Mouse (Mus musculus) heart, postnatal 25 days (tissue): ENCODE data around the gene Efna2. TPM values are rescaled to one million over a fixed set of nuclear protein-coding genes. Genes with fewer than 3 reads are reported as not detected.

Experiments used
- DNase-seq: peaks from one replicate; pipeline ENCODE4 v3.0.0; 2022; ENCODE audit warnings: low spot score
- intact Hi-C: fragments of 180-260 bp; cut with DNase I; formaldehyde crosslinking; loops from one replicate; pipeline ENCODE4 v1.15.1; 2025
- total RNA-seq, 2 experiments: library from RNA; stranded (reverse); gene quantifications; 2 replicates each; pipeline ENCODE4 v1.2.3; 2021

The Efna2 gene
- total RNA-seq, 2 experiments from 2014 or later: 0.91 to 1.1 TPM

DNA sequence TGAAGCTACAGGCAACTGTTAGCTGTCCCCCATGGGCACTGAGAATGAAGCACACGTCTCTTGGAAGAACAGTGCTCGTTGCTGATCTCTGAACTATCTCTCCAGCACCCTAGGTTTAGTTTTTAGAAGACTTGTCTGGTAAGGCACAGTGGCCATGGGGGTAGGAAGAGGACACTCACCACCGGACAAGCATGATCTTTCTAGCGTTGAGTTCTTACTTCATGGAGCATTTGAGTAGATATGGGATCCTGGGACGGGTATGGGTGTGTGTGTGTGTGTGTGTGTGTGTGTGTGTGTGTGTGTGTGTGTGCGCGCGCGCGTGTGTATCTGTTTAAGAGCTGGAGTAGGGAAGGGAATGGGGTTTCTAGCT lies 38.6 kb upstream of the Efna2 start, which contains the start of gene Cbarp:
Cbarp (minus strand) TSS at position 170 of the 370 bp plus-strand sequence.
- intact Hi-C loops: loop anchor here (2.0 to 10.0 kb wide), 2 partner anchors 178 to 286 kb away; partner anchors contain the start of gene Ptbp1

DNA sequence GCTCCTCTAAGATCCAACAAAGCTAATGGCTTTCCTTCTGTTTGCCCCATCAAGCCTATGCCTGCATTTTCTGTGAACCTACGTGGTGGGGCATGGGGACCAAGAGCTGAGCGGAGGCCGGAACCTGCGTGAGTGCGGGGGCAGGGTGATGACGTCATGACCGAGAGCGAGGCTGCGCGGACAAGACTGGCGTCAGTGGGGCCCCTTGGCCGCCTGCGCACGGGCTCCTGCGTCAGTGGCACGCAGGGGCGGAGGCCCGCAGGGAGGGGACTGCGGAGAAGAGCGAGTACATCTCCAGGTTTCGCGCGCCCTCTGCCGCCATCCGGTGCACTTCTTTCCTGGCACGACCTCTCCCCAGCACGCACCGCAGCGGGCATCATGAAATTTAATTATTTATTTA lies 38.0 kb upstream of the Efna2 start:
- peak; percentile 96 for DNase-seq
- intact Hi-C loops: loop anchor here (2.0 to 10.0 kb wide), 2 partner anchors 178 to 286 kb away; partner anchors contain the start of gene Ptbp1

More for the DNA sequence above, 38.6 kb upstream of the Efna2 start, which contains the start of gene Cbarp:
- no peak for DNase-seq

DNA sequence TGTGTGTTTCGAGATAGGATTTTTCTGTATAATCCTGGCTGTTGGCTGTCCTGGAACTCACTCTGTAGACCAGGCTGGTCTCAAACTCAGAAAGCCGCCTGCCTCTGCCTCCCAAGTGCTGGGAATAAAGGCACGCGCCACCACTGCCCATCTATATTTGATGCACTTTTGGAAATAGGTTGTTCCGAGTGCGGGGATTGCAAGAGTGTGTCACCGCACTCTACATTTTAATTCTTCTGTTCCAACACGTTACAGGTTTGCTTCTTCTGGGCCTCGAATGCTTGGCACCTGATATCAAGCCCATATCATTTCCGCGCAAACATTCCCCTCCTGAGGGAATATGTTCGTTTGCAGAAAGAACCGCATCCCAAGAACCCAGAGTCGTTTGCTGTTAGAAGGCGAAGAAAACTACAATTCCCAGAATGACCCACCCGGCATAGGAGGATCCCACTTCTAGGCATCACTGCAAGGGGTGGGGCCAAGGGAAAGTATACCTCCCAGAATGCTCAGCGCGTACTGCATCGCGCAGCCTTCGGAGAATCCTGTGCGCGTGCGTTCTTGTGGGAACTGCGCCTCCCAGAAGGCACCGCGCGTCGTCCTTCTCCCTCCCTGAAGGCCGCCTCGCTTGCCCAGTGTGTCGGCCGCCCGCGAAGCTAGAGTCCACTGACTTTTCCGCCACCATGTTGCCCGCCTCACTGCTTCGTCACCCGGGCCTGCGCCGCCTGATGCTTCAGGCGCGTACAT lies 37.3 kb upstream of the Efna2 start:
- intact Hi-C loops: loop anchor here (2.0 to 10.0 kb wide), 3 partner anchors 25 to 287 kb away; partner anchors contain the start of gene Ptbp1
- DNase-seq: peak; percentile 92

DNA sequence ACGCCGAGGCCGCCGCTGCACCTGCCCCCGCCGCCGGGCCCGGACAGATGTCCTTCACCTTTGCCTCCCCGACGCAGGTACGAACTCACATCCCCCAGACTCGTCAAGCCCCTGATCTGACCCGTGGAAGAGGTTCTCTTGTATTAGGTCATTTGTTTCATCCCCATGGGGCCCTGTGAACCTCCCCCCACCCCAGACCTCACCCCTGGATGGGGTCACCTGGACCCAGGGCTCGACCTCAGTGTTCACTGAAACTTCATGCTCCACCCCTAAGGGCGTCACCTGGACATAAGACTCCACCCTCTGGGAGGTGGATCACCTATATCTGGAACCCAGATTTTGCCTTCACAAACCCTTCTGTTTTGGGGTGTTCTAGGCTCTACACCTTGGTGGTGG lies 36.8 kb upstream of the Efna2 start:
- no peak for DNase-seq
- intact Hi-C loops: loop anchor here (2.0 to 10.0 kb wide), 2 partner anchors 26 to 288 kb away; partner anchors contain the start of gene Ptbp1

DNA sequence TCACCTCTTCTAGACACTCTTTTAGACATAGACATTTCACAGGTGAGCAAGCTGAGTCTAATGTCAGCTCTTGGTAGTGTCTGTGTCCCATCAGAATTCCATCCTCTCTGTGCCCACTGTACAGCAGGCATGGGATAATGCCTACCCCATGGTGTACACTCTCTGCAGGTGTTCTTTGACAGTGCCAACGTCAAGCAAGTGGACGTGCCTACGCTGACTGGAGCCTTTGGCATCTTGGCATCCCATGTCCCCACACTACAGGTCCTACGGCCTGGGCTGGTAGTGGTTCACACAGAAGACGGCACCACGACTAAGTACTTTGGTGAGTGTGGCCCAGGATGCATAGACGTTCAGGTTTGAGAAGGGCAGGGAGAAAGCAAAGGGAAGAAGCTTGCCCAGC lies 35.6 kb upstream of the Efna2 start:
- DNase-seq: no peak
- intact Hi-C loops: loop anchor here (2.0 to 10.0 kb wide), 2 partner anchors 27 to 289 kb away; partner anchors contain the start of gene Ptbp1

DNA sequence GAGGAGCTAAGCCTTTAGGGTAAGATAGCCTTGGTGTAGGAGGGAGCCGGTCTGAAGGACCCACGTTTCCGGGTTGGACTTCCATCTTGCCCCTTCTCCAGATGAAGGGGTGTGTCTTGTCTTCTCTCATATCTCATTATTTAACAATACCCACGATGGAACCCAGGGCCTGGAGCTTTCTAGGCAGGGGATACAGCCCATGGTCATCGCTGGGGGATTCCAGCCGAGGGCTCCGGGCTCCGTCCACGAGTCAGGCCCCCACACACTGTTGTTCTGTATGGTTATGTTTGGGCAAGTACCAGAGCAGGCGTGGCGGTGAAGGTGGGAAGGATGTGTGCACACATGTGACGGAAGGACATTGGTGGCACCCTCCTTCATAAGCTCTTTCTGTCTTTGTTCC lies 35.1 kb upstream of the Efna2 start:
- no peak for DNase-seq
- intact Hi-C loops: loop anchor here (10.0 kb wide), 1 partner anchor 289 kb away; the partner anchor contains the start of gene Ptbp1

DNA sequence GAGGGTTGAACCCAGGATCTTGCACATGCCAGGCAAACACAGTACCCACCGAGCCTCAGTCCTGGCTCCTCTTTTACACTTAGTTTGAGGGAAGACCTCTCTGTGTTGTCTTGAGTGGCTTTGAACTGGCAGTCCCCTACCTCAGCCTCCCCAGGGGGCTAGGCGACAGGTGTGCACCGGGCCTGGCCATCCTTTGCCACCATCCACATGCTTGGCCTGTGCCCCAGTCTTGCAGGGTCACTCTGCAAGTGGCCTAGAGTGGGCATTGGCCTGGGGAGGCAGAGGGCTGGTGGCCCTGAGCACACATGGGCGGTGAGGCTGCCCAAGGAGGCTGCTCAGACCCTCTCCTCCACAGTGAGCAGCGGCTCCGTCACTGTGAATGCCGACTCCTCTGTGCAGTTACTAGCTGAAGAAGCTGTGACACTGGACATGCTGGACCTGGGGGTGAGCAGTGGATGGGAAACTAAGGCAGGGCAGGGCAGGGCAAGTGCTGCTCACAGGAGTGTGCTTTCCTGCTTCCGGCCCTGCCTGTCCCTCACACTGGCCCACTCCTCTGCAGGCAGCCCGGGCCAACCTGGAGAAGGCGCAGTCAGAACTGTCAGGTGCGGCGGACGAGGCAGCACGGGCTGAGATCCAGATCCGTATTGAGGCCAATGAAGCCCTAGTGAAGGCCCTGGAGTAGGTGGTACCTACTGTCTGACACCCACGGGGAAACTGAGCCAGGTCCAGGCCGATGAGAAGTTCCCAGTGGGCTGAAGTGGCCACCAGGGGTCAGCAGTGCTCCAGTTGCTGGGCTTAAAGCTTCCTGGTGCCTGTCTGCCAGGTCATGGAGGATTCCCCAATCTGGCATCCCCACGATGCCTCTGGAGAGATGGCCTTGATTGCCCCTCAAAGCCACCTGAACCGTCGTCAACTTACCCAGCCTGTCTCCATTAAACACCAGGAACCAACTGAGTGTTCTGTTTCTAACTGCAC lies 34.1 kb upstream of the Efna2 start:
- DNase-seq: peak; percentile 55
- intact Hi-C loops: loop anchor here (1.0 to 10.0 kb wide), 2 partner anchors 20 to 290 kb away; partner anchors contain the start of genes Cirbp and Ptbp1

DNA sequence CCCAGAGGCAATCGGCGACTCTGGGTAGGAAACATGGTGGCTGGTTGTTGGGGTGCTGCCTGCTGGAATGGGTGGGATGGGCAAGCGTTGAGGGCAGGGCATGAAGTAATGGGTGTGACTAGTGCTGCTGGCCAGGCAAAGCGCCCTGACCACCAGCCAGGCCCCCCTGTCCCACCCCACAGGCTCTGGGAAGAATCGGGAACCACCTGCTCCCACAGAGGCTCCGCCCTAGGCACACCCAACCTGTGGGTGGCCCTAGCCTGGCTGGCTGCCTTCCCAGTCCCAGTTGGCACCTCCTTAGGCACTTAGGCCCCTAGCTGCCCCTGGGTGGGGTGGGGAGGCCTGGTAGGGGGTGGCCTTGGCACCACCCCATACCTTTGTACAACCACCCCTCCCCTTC lies 33.4 kb upstream of the Efna2 start:
- intact Hi-C loops: loop anchor here (1.0 to 10.0 kb wide), 2 partner anchors 19 to 291 kb away; partner anchors contain the start of genes Cirbp and Ptbp1
- DNase-seq: peak; percentile 50

DNA sequence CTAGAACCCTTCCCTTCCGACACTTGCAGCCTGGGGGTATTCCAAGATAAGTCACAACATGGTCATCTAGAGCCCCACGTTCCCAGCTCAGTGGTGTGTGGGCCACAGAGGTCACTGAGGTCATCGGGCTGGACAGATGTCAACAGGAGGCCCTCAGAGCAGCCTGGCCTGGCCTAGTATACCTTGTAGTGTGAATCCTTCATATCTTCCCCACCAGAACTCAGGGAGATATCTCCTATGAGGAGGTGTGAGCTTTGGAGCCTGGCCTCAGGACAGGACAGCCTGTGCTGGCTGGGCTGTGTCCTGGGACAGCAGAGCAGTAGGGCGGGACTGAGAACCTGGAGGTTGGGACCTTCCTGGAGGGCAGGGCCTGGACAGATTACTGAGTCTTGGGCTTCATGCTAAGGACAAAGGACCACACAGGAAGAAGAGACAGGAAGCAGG lies 32.7 kb upstream of the Efna2 start:
- intact Hi-C loops: loop anchor here (10.0 kb wide), 1 partner anchor 292 kb away; the partner anchor contains the start of gene Ptbp1
- peak; percentile 47 for DNase-seq

DNA sequence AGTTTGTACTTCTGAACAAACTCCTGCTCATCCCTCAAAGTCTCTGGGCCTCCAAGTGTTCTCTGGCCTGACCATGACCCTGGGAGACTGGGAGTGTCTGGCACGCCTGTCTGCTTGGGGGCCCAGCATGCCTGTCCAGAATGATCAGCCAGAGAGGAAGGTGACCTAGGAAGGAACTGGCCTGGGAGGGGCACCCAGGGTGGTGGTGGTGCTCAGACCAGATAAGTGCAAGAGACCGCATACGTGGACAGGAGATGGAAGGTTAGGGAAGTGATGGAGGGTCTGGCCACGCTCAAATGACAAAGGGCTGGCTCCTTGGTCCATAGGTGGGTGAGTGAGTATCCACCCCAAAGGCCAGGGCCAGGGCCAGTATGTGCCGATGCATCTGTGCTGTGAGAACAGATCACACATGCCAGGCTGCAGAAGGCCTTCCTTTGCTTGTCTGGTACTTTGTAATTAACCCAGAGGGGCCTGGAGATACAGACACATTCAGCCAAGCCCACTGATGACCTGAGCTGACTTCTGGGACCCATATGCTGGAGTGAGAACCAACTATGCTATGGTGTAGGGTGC lies 32.0 kb upstream of the Efna2 start:
- DNase-seq: no peak
- intact Hi-C loops: loop anchor here (10.0 kb wide), 1 partner anchor 292 kb away; the partner anchor contains the start of gene Ptbp1

DNA sequence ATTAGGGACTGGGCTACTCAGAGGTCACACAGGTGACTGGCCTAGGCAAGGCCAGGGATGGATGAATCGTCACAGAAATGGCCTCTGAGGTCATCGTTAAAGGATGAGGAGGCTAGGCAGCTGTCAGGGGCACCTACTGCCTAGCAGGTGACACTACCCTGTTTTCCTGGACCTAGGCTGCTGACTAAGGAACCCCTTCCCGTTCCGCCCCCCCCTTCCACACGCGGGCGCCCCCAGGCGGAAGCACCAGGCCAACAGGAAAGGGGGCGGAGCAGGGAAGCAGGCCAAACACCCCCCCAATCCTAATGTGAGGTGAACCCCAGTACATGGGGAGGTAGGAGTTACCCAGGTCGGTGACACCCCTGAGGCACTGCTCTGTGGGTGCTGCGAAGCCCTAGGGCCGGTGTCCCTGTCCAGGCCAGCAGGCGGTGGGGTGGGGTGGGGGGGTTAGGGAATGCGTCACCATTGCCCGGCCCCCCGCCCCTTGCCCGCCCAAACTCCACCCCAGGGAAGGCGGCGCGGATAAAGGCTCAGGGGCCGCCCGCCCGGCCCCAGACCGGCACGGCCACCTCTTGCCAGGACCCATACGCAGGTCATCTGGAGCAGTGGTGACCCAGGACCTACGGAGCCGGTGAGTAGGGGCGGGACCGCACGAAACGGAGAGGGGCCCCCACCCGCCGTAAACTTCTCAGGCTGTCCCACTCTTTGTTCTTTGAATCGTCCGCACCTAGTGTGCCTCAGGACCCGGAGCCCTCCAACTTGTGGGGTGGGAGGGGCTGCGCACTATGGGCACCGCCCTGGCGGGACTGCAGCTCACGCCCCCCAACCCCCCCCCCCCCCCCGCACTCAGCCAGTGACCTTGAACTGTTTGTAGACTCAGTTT lies 31.3 kb upstream of the Efna2 start, which contains the start of gene Midn:
Midn (plus strand) TSS at position 554 of the 883 bp plus-strand sequence.
- intact Hi-C loops: loop anchor here (10.0 kb wide), 1 partner anchor 293 kb away; the partner anchor contains the start of gene Ptbp1
- peak; percentile 85 for DNase-seq

DNA sequence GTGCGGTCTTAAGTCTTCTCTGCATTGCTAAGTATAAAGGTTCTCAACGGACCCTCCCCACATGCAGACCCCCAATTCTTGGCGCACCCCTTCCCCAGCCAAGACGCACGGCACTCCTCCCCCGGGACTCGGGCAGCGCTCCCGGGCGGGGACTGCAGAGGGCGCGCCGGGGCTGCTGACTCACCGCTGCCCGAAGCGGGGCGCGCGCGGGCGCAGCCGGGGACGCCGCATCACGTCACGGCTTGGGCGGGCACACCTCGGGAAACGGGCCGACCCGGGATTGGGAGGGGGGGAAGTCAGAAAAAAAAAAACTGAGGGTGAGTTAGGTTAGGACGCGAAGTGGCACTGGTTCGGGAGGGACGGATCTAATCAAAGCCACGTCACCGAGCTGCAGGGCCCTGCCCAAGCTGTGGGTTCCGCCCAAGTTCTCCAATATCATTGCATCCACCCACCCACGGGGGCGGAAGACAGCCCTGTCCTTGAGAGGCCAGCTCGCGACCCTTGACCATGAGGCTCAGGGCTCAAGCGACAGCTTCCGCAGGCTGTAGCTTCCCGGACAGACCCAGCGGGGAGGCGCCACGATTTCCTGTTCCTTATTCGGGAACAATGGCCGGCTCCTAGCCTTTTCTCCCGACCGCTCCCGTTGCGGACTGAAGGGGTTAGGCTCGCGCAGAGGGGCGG lies 30.5 kb upstream of the Efna2 start:
- DNase-seq: peak; percentile 92
- intact Hi-C loops: loop anchor here (10.0 kb wide), 1 partner anchor 294 kb away; the partner anchor contains the start of gene Ptbp1

DNA sequence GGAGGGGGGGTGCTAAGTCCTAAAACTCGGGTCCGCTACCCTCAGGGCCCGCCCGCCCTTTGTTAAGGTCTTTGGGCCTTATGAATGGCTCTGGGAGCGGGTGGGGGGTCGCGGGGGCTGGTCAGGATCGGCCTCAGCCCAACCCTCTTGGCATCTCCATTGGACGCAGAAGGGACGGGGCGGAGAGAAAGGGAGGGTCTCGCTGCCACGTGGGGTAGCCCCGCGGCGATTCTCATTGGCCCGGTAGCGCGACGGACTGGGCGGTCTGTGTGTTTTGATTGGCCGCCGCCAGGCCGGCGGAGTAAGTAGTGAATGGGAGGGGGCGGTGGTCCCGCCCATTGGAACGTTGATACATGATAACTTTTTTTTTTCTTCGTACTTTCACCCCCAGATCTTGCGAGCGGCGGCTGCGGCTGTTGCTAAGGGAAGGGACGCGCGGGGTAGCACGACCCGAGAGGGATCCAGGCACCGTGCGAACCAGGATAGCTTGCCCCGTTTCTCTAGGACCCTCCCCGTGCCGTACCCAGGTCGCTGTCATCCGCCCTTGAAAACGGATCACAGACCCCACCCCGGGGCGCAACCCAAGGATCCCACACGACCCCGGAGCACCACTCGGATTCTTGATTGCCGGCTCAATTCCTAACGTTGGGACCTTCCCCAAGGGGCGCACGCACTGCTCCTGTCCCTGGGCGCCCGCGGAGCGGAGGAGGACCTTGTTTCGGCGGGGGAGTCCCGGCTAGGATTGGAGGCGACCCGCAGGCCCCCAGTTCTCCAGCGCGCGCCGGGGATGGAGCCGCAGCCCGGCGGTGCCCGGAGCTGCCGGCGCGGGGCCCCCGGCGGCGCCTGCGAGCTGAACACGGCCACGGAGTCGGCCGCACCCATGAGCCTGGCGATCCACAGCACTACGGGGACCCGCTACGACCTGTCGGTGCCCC lies 29.7 kb upstream of the Efna2 start:
- peak; percentile 97 for DNase-seq
- intact Hi-C loops: loop anchor here (10.0 kb wide), 1 partner anchor 295 kb away; the partner anchor contains the start of gene Ptbp1

DNA sequence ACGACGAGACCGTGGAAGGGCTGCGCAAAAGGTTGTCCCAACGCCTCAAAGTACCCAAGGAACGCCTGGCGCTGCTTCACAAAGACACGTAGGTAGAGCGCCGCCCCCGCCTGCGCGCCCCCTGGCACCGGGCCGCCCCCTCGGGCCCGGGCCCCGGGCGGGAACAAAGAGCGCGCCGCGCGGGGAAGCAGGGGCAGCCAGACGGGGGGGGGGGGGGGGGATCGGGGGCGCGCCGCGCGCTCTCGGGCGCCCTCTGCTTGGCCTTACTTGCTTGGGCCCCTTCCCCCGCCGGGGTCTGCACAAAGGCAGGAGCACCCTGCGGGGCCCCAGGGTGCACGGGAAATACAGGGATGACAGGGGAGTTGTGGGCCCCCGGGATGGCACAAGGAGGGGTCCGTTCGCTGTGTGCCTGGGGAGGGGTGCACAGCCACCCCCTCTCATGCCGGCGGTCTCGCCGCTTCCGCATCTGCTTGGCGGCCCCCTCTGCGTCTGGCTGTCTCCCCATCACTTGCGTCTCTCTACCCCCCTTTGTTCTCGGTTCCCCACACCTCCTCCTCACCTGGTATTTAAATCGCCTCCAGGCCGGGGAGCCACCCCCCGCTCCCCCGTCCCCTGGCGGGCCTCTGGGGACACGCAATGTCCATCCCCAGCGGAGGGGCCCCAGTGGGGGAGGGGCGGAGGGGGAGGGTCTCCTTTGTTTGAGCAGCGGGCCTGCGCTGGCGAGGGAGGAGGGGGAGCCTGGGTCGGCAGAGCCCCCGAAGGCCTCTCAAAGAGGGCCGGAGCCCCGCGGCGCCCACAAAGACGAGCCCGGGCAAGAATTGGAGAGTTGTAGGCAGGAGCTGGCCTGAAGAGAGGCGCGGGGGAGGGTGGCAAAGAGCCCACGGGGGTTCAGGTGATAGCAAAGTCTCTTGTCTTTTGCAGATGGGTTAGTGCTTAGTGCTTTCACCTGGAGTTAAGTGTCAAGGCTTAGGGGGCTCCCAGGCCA lies 28.8 kb upstream of the Efna2 start:
- intact Hi-C loops: no loop called here
- DNase-seq: peak; percentile 34
